Mouse (Mus musculus) CD8-positive naive resting alpha-beta T cell, adult 57 days (primary cell): ENCODE results near the gene 2700097O09Rik. TPM values are rescaled to one million over a fixed set of nuclear protein-coding genes. Genes with fewer than 3 reads are reported as not detected.

Experiments used
- total RNA-seq: library from RNA; stranded (reverse); gene quantifications from one replicate; pipeline ENCODE4 v1.2.4, GENCODE M21; 2023

2700097O09Rik gene
- total RNA-seq: 8.4 TPM

GRCm38 (mm10) chr12:55079726-55080600 is at the start of gene 2700097O09Rik, which contains the start of gene Srp54a:
Gene 2700097O09Rik, minus strand, starts transcription at chr12:55080110.
Gene Srp54a, plus strand, starts transcription at chr12:55080262.

GRCm38 (mm10) chr12:55124242-55124641 is 44.3 kb upstream of the 2700097O09Rik start, which contains the start of gene Fam177a:
Gene Fam177a, plus strand, starts transcription at chr12:55124469.

GRCm38 (mm10) chr12:55013626-55014398 is 66.1 kb downstream of the 2700097O09Rik start, which contains the start of gene Baz1a:
Gene Baz1a, minus strand, starts transcription at chr12:55014348.

Other genes starting within 250 kb of the 2700097O09Rik start
- gene Cfl2, start 217.2 kb downstream of the 2700097O09Rik start, total RNA-seq: 26.1 TPM
- not detected for gene Gm20403, start 93.6 kb downstream of the 2700097O09Rik start, total RNA-seq
- 94.8 TPM for gene Baz1a, start 65.8 kb downstream of the 2700097O09Rik start, total RNA-seq
- gene Srp54a, start 152 bp upstream of the 2700097O09Rik start, total RNA-seq: 63.4 TPM
- 12.6 TPM for gene Fam177a, start 44.4 kb upstream of the 2700097O09Rik start, total RNA-seq
- 35.5 TPM for gene Srp54b, start 75.0 kb upstream of the 2700097O09Rik start, total RNA-seq
- 6.3 TPM for gene 1700047I17Rik2, start 119.5 kb upstream of the 2700097O09Rik start, total RNA-seq
- 22.5 TPM for gene Srp54c, start 150.1 kb upstream of the 2700097O09Rik start, total RNA-seq
- gene 1110008L16Rik, start 219.5 kb upstream of the 2700097O09Rik start, total RNA-seq: 9.6 TPM
- gene Ppp2r3c, start 222.9 kb upstream of the 2700097O09Rik start, total RNA-seq: 22.9 TPM